Mouse (Mus musculus) forebrain, embryonic 11.5 days (tissue): ENCODE results near the gene Atp5f1. TPM values are rescaled to one million over a fixed set of nuclear protein-coding genes. Genes with fewer than 3 reads are reported as not detected.

Source experiments
- ATAC-seq: fragments of 200-750 bp; cut with Nextera tagmentation; replicated peaks from 2 replicates; pipeline ENCODE4 v1.8.0; 2017; ENCODE audit warnings: moderate TSS enrichment; ENCODE audit not compliant: low FRiP score
- DNase-seq: peaks from one replicate; pipeline ENCODE4 v3.0.0-alpha.2; 2017; ENCODE audit warnings: low spot score
- H3K27ac ChIP-seq: fragments of 300-500 bp; sonication (generic); 2 replicates; pipeline ENCODE4 v1.5.1; 2014; ENCODE audit warnings: low read depth, low read length
- H3K27me3 ChIP-seq: fragments of 300-500 bp; sonication (generic); 2 replicates; pipeline ENCODE4 v1.6.1; 2014; ENCODE audit warnings: mild to moderate bottlenecking, low read length, mixed read lengths; ENCODE audit not compliant: control insufficient read depth, insufficient read depth
- H3K36me3 ChIP-seq: fragments of 300-500 bp; sonication (generic); 2 replicates; pipeline ENCODE4 v1.6.1; 2014; ENCODE audit warnings: mild to moderate bottlenecking, low read length, moderate library complexity, mixed read lengths; ENCODE audit not compliant: control insufficient read depth, insufficient read depth
- H3K4me1 ChIP-seq: fragments of 300-500 bp; sonication (generic); replicated peaks from 2 replicates; pipeline ENCODE4 v1.6.1; 2014; ENCODE audit warnings: low read length, mixed read lengths; ENCODE audit not compliant: control insufficient read depth, insufficient read depth
- H3K4me2 ChIP-seq: fragments of 300-500 bp; sonication (generic); 2 replicates; pipeline ENCODE4 v1.6.1; 2014; ENCODE audit warnings: low read depth, mild to moderate bottlenecking, low read length, moderate library complexity, mixed read lengths; ENCODE audit not compliant: severe bottlenecking
- H3K4me3 ChIP-seq: fragments of 300-500 bp; sonication (generic); 2 replicates; pipeline ENCODE4 v1.5.1; 2014; ENCODE audit warnings: low read depth, low read length
- H3K9ac ChIP-seq: fragments of 300-500 bp; sonication (generic); 2 replicates; pipeline ENCODE4 v1.6.1; 2014; ENCODE audit warnings: low read length
- H3K9me3 ChIP-seq: fragments of 300-500 bp; sonication (generic); 2 replicates; pipeline ENCODE4 v1.6.1; 2016; ENCODE audit warnings: low read length, mixed read lengths; ENCODE audit not compliant: control insufficient read depth
- whole genome bisulfite sequencing: fragments of 180-500 bp; shearing (Covaris S2); extraction: QIAGEN DNeasy Blood & Tissue Kit; methylation state at CpG from one replicate; pipeline ENCODE4 v1.1.7; 2014; 5-methylcytosine and 5-hydroxymethylcytosine counted together
- polyA plus RNA-seq: library from polyadenylated mRNA; unstranded; fragments of >200 nt; fragmentation: Nextera tagmentation; extraction: Ambion mirVana; gene quantifications from 2 replicates; pipeline ENCODE4 v1.2.1, GENCODE M21; 2014

Atp5f1 gene
- polyA plus RNA-seq, 1 experiment from 2014 or later, result 514 TPM

DNA sequence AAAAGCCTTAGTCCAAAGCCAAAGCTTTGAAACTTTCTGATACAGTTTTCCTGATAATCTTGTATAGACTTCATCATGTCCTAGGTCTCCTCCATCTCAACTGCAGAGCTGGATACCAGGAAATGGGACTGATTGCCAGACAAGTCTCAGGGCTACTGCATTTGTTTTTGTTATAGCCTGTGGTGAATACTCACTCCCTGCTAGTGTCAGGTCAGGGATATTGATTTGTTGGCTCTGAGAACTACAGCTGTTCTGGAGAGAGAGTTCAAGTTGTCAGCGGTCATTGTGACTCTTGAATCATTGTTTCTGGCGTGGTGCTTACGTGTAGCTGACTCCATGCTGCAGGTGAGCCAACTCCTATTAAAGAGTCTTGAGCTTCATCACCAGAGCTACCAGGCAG, 13.5 kb upstream of the Atp5f1 start, which contains the start of gene Ovgp1:
Ovgp1 (plus strand) TSS at position 301 of the 400 bp plus-strand sequence.
- H3K36me3 ChIP-seq, result no peaks in the 10 kb centered on the region; the same call in 1 of the 2 replicates
- 90% methylated on average over 3 of the region's 3 CpGs for WGBS
- ATAC-seq (no peak), DNase-seq (no peak)
- no peak within 1 kb of the TSS for H3K4me3 ChIP-seq
- no peak within 1 kb of the TSS for H3K9ac ChIP-seq
- H3K27ac ChIP-seq, result no peak within 1 kb of the TSS
- no peaks in the 10 kb centered on the region for H3K9me3 ChIP-seq
- H3K27me3 ChIP-seq, result no peaks in the 10 kb centered on the region
- H3K4me1 ChIP-seq, result no peaks in the 10 kb centered on the region
- H3K4me2 ChIP-seq, result no peak within 1 kb of the TSS

- Histone ChIP-seq H3K27ac (no peak overlapping the region), H3K9ac (no peak overlapping the region), H3K36me3 (no peaks in the 10 kb centered on the region; the same call in 1 of the 2 replicates), H3K27me3 (no peaks in the 10 kb centered on the region), H3K4me2 (no peak overlapping the region), H3K4me3 (no peak overlapping the region), H3K9me3 (no peaks in the 10 kb centered on the region), H3K4me1 (no peaks in the 10 kb centered on the region)
- no peak for ATAC-seq
- 86% methylated on average over 5 of the region's 5 CpGs for WGBS
- DNase-seq, result no peak
These were observed 12.0 kb upstream of the Atp5f1 start for GRCm38 (mm10) chr3:105971831-105972446.

GRCm38 (mm10) chr3:105960700-105961099, 801 bp upstream of the Atp5f1 start:
- ATAC-seq (no peak), DNase-seq (no peak)
- Histone ChIP-seq H3K27ac (no peak overlapping the region), H3K9ac (peak overlapping the region; percentile 92; the same call in 1 of the 2 replicates), H3K36me3 (peaks cover 9% of the 10 kb centered on the region; the same call in 1 of the 2 replicates), H3K27me3 (no peaks in the 10 kb centered on the region), H3K4me2 (peak overlapping the region; percentile 73; the same call in 1 of the 2 replicates), H3K4me3 (peak overlapping the region; percentile 88; the same call in 1 of the 2 replicates), H3K4me1 (peaks cover 7% of the 10 kb centered on the region), H3K9me3 (no peaks in the 10 kb centered on the region)
- 90% methylated on average over 2 of the region's 2 CpGs for WGBS

- Histone ChIP-seq H3K27ac (no peak overlapping the region), H3K4me2 (peak overlapping the region; percentile 73), H3K9me3 (no peaks in the 10 kb centered on the region), H3K4me1 (peaks cover 7% of the 10 kb centered on the region), H3K27me3 (no peaks in the 10 kb centered on the region), H3K9ac (peak overlapping the region; percentile 92), H3K36me3 (peaks cover under 1% of the 10 kb centered on the region; the same call in 1 of the 2 replicates), H3K4me3 (peak overlapping the region; percentile 88)
- DNase-seq (no peak), ATAC-seq (peak; percentile 71)
- under 1% methylated on average over 26 of the region's 26 CpGs for WGBS
These were observed 314 bp downstream of the Atp5f1 start for GRCm38 (mm10) chr3:105959585-105959984.

- peak within 1 kb of the TSS; percentile 73 for H3K4me2 ChIP-seq
- no peaks in the 10 kb centered on the region for H3K27me3 ChIP-seq
- peaks cover 7% of the 10 kb centered on the region for H3K4me1 ChIP-seq
- peak; percentile 98 for ATAC-seq
- under 1% methylated on average over 52 of the region's 52 CpGs for WGBS
- no peaks in the 10 kb centered on the region; the same call in 1 of the 2 replicates for H3K36me3 ChIP-seq
- H3K9ac ChIP-seq, result peak within 1 kb of the TSS; percentile 94
- H3K4me3 ChIP-seq, result peak within 1 kb of the TSS; percentile 88
- DNase-seq, result peak; percentile 98
- no peaks in the 10 kb centered on the region for H3K9me3 ChIP-seq
- peak within 1 kb of the TSS; percentile 62; the same call in 1 of the 2 replicates for H3K27ac ChIP-seq
These were observed 822 bp downstream of the Atp5f1 start, which contains the start of gene Wdr77 for GRCm38 (mm10) chr3:105958974-105959580. Gene Wdr77 (plus strand): TSS chr3:105959369.

- Histone ChIP-seq H3K4me2 (peak overlapping the region; percentile 59), H3K4me3 (peak overlapping the region; percentile 88), H3K27me3 (no peaks in the 10 kb centered on the region), H3K4me1 (peaks cover 7% of the 10 kb centered on the region), H3K9me3 (no peaks in the 10 kb centered on the region), H3K9ac (peak overlapping the region; percentile 94), H3K27ac (no peak overlapping the region), H3K36me3 (no peaks in the 10 kb centered on the region; the same call in 1 of the 2 replicates)
- 47% methylated on average over 5 of the region's 5 CpGs for WGBS
- no peak for DNase-seq
- no peak for ATAC-seq
These were observed 1.7 kb downstream of the Atp5f1 start for GRCm38 (mm10) chr3:105958204-105958603.

DNA sequence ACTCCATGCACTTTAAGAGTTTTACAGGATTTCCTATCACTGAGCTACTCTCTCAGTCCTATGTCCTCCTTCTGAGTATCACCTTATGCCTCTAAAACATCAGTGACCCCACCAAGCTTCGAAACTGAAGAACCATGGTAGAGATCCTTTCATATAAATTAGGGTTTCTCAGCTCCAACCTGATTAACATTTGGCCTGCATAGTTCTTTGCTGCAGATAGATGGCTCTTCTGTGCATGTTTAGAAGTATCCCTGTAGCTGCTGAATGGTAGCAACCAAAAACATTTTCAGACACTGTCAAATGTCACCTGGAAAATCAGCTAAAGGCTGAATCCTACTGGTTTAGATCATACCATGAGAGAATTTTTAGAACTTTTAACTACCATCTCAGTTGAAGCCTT, 2.7 kb downstream of the Atp5f1 start:
- H3K27me3 ChIP-seq, result no peaks in the 10 kb centered on the region
- DNase-seq, result no peak

GRCm38 (mm10) chr3:105951348-105951747, 8.6 kb downstream of the Atp5f1 start:
- Histone ChIP-seq H3K9ac (no peak overlapping the region), H3K36me3 (peaks cover 13% of the 10 kb centered on the region), H3K27ac (no peak overlapping the region), H3K4me3 (no peak overlapping the region), H3K4me2 (no peak overlapping the region), H3K27me3 (no peaks in the 10 kb centered on the region), H3K4me1 (no peaks in the 10 kb centered on the region), H3K9me3 (no peaks in the 10 kb centered on the region)
- ATAC-seq (no peak), DNase-seq (no peak)
- 94% methylated on average over 7 of the region's 7 CpGs for WGBS

More for the DNA sequence above, 2.7 kb downstream of the Atp5f1 start:
- ATAC-seq, result no peak
- no peaks in the 10 kb centered on the region for H3K9me3 ChIP-seq
- H3K27ac ChIP-seq, result no peak overlapping the region
- 90% methylated on average over 1 of the region's 1 CpGs for WGBS
- no peak overlapping the region for H3K9ac ChIP-seq
- H3K36me3 ChIP-seq, result no peaks in the 10 kb centered on the region; the same call in 1 of the 2 replicates
- H3K4me2 ChIP-seq, result no peak overlapping the region
- H3K4me1 ChIP-seq, result peaks cover 7% of the 10 kb centered on the region
- H3K4me3 ChIP-seq, result no peak overlapping the region
